Comparison of ENCODE assay signal across 18 mouse cellular contexts in genomic region chr7:133724844-133725243, GRCm38 (mm10). TPM values are rescaled to one million over a fixed set of nuclear protein-coding genes. Genes with fewer than 3 reads are reported as not detected.
"Had no signal": no experiment of that assay in that cellular context is flagged by ENCODE, and none has a peak within 500 bp of the region (broad histone marks: within the 10 kb centered on the region; RNA-seq: fewer than 3 reads in every experiment).

No protein-coding gene starts in this region.

- ATAC-seq: midbrain, embryonic 13.5 days had no signal

- H3K9me3 ChIP-seq: liver, embryonic 13.5 days; midbrain, embryonic 13.5 days; neural tube, embryonic 13.5 days had no signal

- H3K9ac ChIP-seq: liver, embryonic 13.5 days; liver, postnatal 0 days; midbrain, embryonic 13.5 days; neural tube, embryonic 13.5 days had no signal

- H3K4me1 ChIP-seq: liver, embryonic 13.5 days; midbrain, embryonic 13.5 days; neural tube, embryonic 13.5 days had no signal

- H3K4me3 ChIP-seq: layer of hippocampus, adult 2 months; liver, embryonic 13.5 days; midbrain, embryonic 13.5 days; neural tube, embryonic 13.5 days had no signal

- H3K4me2 ChIP-seq: liver, embryonic 13.5 days; midbrain, embryonic 13.5 days; neural tube, embryonic 13.5 days had no signal

- H3K27me3 ChIP-seq: liver, embryonic 13.5 days; midbrain, embryonic 13.5 days; neural tube, embryonic 13.5 days had no signal

- H3K27ac ChIP-seq: layer of hippocampus, adult 2 months; liver, embryonic 13.5 days; midbrain, embryonic 13.5 days; neural tube, embryonic 13.5 days had no signal

- DNase-seq: kidney, postnatal 10 days; kidney, postnatal 4 days; liver; liver, embryonic 13.5 days; liver, postnatal 0 days; retina, postnatal 1 day; right cerebral cortex, postnatal 4 days; spleen, adult 18-20 months; thymus, adult 18-20 months; thymus, postnatal 14 days had no signal

RNA-seq across cellular contexts. Expression of gene Mmp21, which starts 45.0 kb away (rescaled TPM):
- total RNA-seq: left cerebral cortex, postnatal 10 days; megakaryocyte-erythroid progenitor cell, adult 5-6 weeks had no signal
- polyA plus RNA-seq: kidney, embryonic 14.5 days; lung, embryonic 16.5 days; neural tube, embryonic 13.5 days; stomach, embryonic 14.5 days had no signal

RNA-seq across cellular contexts. Expression of gene Fank1, which starts 51.8 kb away (rescaled TPM):
- total RNA-seq: megakaryocyte-erythroid progenitor cell, adult 5-6 weeks had no signal
- polyA plus RNA-seq: liver, embryonic 13.5 days; liver, postnatal 0 days had no signal
